Mouse (Mus musculus) brain, embryonic 14.5 days (tissue): ENCODE data around the gene Cep95.
A peak's percentile ranks its signal among the peaks of the same experiment; 100 is the strongest.

Experiments
- CTCF ChIP-seq: fragments of 200-500 bp; IDR thresholded peaks from 2 replicates; pipeline ENCODE4 v1.5.1; 2012; ENCODE audit warnings: inconsistent platforms, mild to moderate bottlenecking, moderate library complexity, borderline replicate concordance; ENCODE audit not compliant: insufficient read depth, insufficient read length; ENCODE audit errors: extremely low read depth
- POLR2A ChIP-seq: fragments of 200-500 bp; IDR thresholded peaks from 2 replicates; pipeline ENCODE4 v1.6.1; 2012; ENCODE audit warnings: mild to moderate bottlenecking, inconsistent platforms, borderline replicate concordance; ENCODE audit not compliant: poor library complexity, insufficient read depth, insufficient read length, severe bottlenecking; ENCODE audit errors: extremely low read depth

GRCm38 (mm10) chr11:106770195-106770974, 18.7 kb upstream of the Cep95 start:
- TF ChIP-seq POLR2A: no peak
- peak; percentile 46; the same call in 1 of the 2 replicates for TF ChIP-seq CTCF
